Mouse (Mus musculus): ENCODE measurements at regions not wholly inside any gene's neighbourhood (a gene's known extent, or its start where the extent isn't known, plus 50 kb on each side); places are given as distances from the start of the nearest gene placed in this dataset.
A peak's percentile ranks its signal among the peaks of the same experiment; 100 is the strongest.

- peak; percentile 47 for DNase-seq (ENCODE audit: low spot score)
Observed at GRCm38 (mm10) chr5:118879808-118880478, 319.5 kb downstream of the Med13l start.

GRCm38 (mm10) chr5:118880546-118880945 is 320.1 kb downstream of the Med13l start:
- DNase-seq (ENCODE audit: low spot score) = no peak

GRCm38 (mm10) chr5:118881886-118882285 is 321.4 kb downstream of the Med13l start:
- no peak for DNase-seq (ENCODE audit: low spot score)

GRCm38 (mm10) chr5:118888131-118888530 is 327.7 kb downstream of the Med13l start:
- DNase-seq (ENCODE audit: low spot score) = no peak

GRCm38 (mm10) chr5:118891131-118891530 is 330.7 kb downstream of the Med13l start:
- DNase-seq (ENCODE audit: low spot score) = no peak

GRCm38 (mm10) chr5:118908224-118908623 is 347.7 kb downstream of the Med13l start:
- DNase-seq (ENCODE audit: low spot score) = no peak

GRCm38 (mm10) chr5:118909756-118910155 is 349.3 kb downstream of the Med13l start:
- no peak for DNase-seq (ENCODE audit: low spot score)

- no peak for DNase-seq (ENCODE audit: low spot score)
Observed at GRCm38 (mm10) chr5:118914191-118914750, 353.8 kb downstream of the Med13l start.

- no peak for DNase-seq (ENCODE audit: low spot score)
Observed at GRCm38 (mm10) chr5:118923357-118923756, 362.9 kb downstream of the Med13l start.

- no peak for DNase-seq (ENCODE audit: low spot score)
Observed at GRCm38 (mm10) chr5:118929037-118929436, 368.6 kb downstream of the Med13l start.

- no peak for DNase-seq (ENCODE audit: low spot score)
Observed at GRCm38 (mm10) chr5:118929990-118930501, 369.6 kb downstream of the Med13l start.

- no peak for DNase-seq (ENCODE audit: low spot score)
Observed at GRCm38 (mm10) chr5:118939336-118940039, 379.0 kb downstream of the Med13l start.

- DNase-seq (ENCODE audit: low spot score) = no peak
Observed at GRCm38 (mm10) chr5:118944256-118944655, 383.8 kb downstream of the Med13l start.

GRCm38 (mm10) chr5:118946090-118946489 is 385.6 kb downstream of the Med13l start:
- no peak for DNase-seq (ENCODE audit: low spot score)

GRCm38 (mm10) chr5:118946994-118947393 is 386.5 kb downstream of the Med13l start:
- DNase-seq (ENCODE audit: low spot score) = no peak

GRCm38 (mm10) chr5:118948119-118948786 is 387.8 kb downstream of the Med13l start:
- no peak for DNase-seq (ENCODE audit: low spot score)

- DNase-seq (ENCODE audit: low spot score) = no peak
Observed at GRCm38 (mm10) chr5:118951067-118951466, 390.6 kb downstream of the Med13l start.

- DNase-seq (ENCODE audit: low spot score) = no peak
Observed at GRCm38 (mm10) chr5:118960521-118961001, 400.1 kb downstream of the Med13l start.

GRCm38 (mm10) chr5:118961091-118961490 is 400.6 kb downstream of the Med13l start:
- DNase-seq (ENCODE audit: low spot score) = no peak

- no peak for DNase-seq (ENCODE audit: low spot score)
Observed at GRCm38 (mm10) chr5:118962152-118962551, 401.7 kb downstream of the Med13l start.

GRCm38 (mm10) chr5:118963001-118963400 is 402.5 kb downstream of the Med13l start:
- no peak for DNase-seq (ENCODE audit: low spot score)

- DNase-seq (ENCODE audit: low spot score) = no peak
Observed at GRCm38 (mm10) chr5:118966901-118967300, 406.4 kb downstream of the Med13l start.

Measured in urinary bladder, postnatal 10 days (tissue).